Comparison of ENCODE assay signal across 13 mouse cellular contexts in the genomic region with DNA sequence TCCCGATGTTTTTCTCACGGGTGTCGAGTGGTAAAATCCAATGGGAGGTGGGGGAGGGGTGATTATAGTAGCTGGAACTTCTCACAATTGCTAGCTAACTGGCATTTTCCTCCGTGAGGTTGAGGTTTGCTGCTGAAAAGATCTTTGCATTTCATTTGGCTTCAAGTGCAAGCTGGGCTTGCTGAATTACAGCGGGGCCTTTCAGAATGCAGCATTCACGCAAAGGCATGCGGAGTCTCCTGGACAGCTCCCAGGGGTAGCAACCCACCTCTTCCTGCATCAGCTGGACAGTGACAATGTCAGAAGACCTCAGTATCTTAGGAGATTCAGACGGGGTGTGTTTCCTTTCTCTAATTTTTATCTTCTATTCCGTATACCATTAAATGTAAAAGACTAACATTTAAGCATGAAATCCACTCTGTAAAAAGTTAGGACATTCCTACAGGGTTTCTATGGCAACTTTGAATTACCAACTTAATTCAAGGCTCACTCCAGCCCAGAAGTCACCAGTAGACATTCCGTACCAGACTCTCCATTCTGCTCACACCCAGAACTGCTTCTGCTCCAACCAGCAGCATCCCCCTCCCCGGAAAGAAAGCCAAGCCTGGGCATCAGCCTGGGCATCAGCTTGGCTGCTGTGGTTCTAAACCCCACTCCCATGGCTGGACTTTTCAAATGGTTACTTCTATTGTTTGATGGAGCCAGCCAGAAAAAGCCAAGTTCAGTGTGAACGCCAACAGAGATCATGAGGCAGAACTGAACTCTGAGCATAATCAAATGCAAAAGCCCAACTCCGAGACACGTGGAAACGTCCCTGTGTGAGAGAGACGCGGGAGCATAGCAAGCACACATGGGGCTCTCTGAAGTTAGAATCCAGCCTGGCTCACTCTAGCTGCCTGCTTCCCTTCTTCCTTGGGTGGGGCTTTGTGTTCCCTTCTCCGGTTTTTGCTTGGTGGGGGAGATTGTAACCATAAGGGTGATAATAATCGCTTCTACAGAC. TPM values are rescaled to one million over a fixed set of nuclear protein-coding genes. Genes with fewer than 3 reads are reported as not detected.
DNase-seq lines count a peak whose midpoint lies in the region; ATAC-seq and TF ChIP-seq lines count a peak whose summit lies in the region.
"Had no signal": no experiment of that assay in that cellular context is flagged by ENCODE, and none has a peak within 500 bp of the region (broad histone marks: within the 10 kb centered on the region; RNA-seq: fewer than 3 reads in every experiment).

No protein-coding gene starts in this region.

- H3K27me3 ChIP-seq in forebrain, postnatal 0 days (ENCODE audit: insufficient read depth, low read length) = no peaks in the 10 kb centered on the region
- no peaks in the 10 kb centered on the region for H3K27me3 ChIP-seq in midbrain, embryonic 16.5 days (ENCODE audit: control insufficient read depth, insufficient read depth, low read depth, low read length)
- H3K27me3 ChIP-seq: liver, embryonic 13.5 days had no signal

- peak; percentile 74 for ATAC-seq in forebrain, postnatal 0 days
- ATAC-seq in midbrain, embryonic 16.5 days = peak; percentile 81

- H3K27ac ChIP-seq in forebrain, postnatal 0 days (ENCODE audit: low read depth, low read length) = no peak overlapping the region
- peak overlapping the region; percentile 50; the same call in 1 of the 2 replicates for H3K27ac ChIP-seq in midbrain, embryonic 16.5 days (ENCODE audit: low read length)
- H3K27ac ChIP-seq: liver, embryonic 13.5 days had no signal

- no peaks in the 10 kb centered on the region for H3K9me3 ChIP-seq in forebrain, postnatal 0 days (ENCODE audit: low read length)
- no peaks in the 10 kb centered on the region for H3K9me3 ChIP-seq in midbrain, embryonic 16.5 days (replicated peaks; ENCODE audit: control insufficient read depth, low read length, poor library complexity, severe bottlenecking)
- H3K9me3 ChIP-seq: G1E; liver, embryonic 13.5 days had no signal

- H3K4me1 ChIP-seq in forebrain, postnatal 0 days (ENCODE audit: insufficient read depth) = no peaks in the 10 kb centered on the region
- peaks cover 17% of the 10 kb centered on the region for H3K4me1 ChIP-seq in midbrain, embryonic 16.5 days (ENCODE audit: control insufficient read depth, insufficient read depth, low read length)
- H3K4me1 ChIP-seq: liver, embryonic 13.5 days had no signal

- H3K36me3 ChIP-seq in forebrain, postnatal 0 days (ENCODE audit: insufficient read depth) = no peaks in the 10 kb centered on the region
- H3K36me3 ChIP-seq in midbrain, embryonic 16.5 days (ENCODE audit: control insufficient read depth, insufficient read depth, low read length) = no peaks in the 10 kb centered on the region
- H3K36me3 ChIP-seq: G1E; liver, embryonic 13.5 days had no signal

- intact Hi-C loops in gastrocnemius, postnatal 14 days (cut with DNase I; ENCODE audit: low total_unique reads) = no loop called here

- WGBS in forebrain, postnatal 0 days = 6% methylated on average over 19 of the region's 19 CpGs
- WGBS in midbrain, embryonic 16.5 days = 9% methylated on average over 19 of the region's 19 CpGs

- H3K4me2 ChIP-seq in forebrain, postnatal 0 days (ENCODE audit: low read depth) = peak overlapping the region; percentile 36
- peak overlapping the region; percentile 50 for H3K4me2 ChIP-seq in midbrain, embryonic 16.5 days (ENCODE audit: low read length)
- H3K4me2 ChIP-seq: liver, embryonic 13.5 days had no signal

- H3K9ac ChIP-seq in forebrain, postnatal 0 days = no peak overlapping the region
- no peak overlapping the region for H3K9ac ChIP-seq in midbrain, embryonic 16.5 days (ENCODE audit: low read depth, low read length)
- H3K9ac ChIP-seq: liver, embryonic 13.5 days had no signal

- peak; percentile 14 for DNase-seq in R1 (ENCODE audit: low read depth, low spot score)
- DNase-seq in embryo, embryonic 10.5 days (ENCODE audit: low spot score) = peak; percentile 56
- DNase-seq in forebrain, postnatal 0 days = peak; percentile 48
- no peak for DNase-seq in urinary bladder, postnatal 25 days (ENCODE audit: low spot score)
- no peak for DNase-seq in thymus, postnatal 4 days
- no peak for DNase-seq in gastrocnemius, postnatal 14 days
- DNase-seq: adrenal gland, postnatal 10 days; cerebellum, postnatal 25 days; heart, postnatal 4 days; liver, embryonic 13.5 days; thymus, postnatal 36 days had no signal

- no peak overlapping the region for H3K4me3 ChIP-seq in forebrain, postnatal 0 days (ENCODE audit: low read depth, low read length)
- no peak overlapping the region; the same call in 1 of the 2 replicates for H3K4me3 ChIP-seq in midbrain, embryonic 16.5 days (ENCODE audit: low read depth, low read length)
- H3K4me3 ChIP-seq: liver, embryonic 13.5 days had no signal

- no peak for TF ChIP-seq CTCF in forebrain, postnatal 0 days (IDR thresholded peaks at IDR 0.05; ENCODE audit: low read depth)

RNA-seq across cellular contexts. Expression of a gene that starts 30.5 kb away (rescaled TPM):
- 301 and 445 TPM in 2 replicates for total RNA-seq in forebrain, postnatal 0 days (2014; rRNA removed)
- 88.6 and 138 TPM in 2 replicates for polyA plus RNA-seq in forebrain, postnatal 0 days (2015; fragmentation: Nextera tagmentation; extraction: Ambion mirVana)
- polyA plus RNA-seq in midbrain, embryonic 16.5 days (2015; fragmentation: Nextera tagmentation; extraction: Ambion mirVana) = 3.6 and 4.4 TPM in 2 replicates
- 10 to 100 TPM; 55.8 to 72.3 TPM for total RNA-seq in gastrocnemius, postnatal 14 days (2021)

Comparison
In these comparisons a context has a peak if more than half of its experiments do, and no peak if none do; other contexts are left out.
1. DNase-seq: peak in R1 (single experiment), embryo, embryonic 10.5 days (single experiment) and forebrain, postnatal 0 days (single experiment); none in urinary bladder, postnatal 25 days (single experiment), thymus, postnatal 4 days (single experiment) and gastrocnemius, postnatal 14 days (single experiment).